Mouse (Mus musculus): ENCODE data around the gene Lrrc4.

- no peak for TF ChIP-seq EP300 (optimal IDR thresholded peaks at IDR 0.05)
- no peak for TF ChIP-seq CTCF (IDR thresholded peaks at IDR 0.05; ENCODE audit: low read depth)
These were observed 555 bp upstream of the Lrrc4 start for GRCm38 (mm10) chr6:28831854-28832750.
